Mouse (Mus musculus): Measurements from ENCODE around the gene Gli2. TPM values are rescaled to one million over a fixed set of nuclear protein-coding genes. Genes with fewer than 3 reads are reported as not detected.

The Gli2 gene
- polyA plus RNA-seq, 1 experiment from 2014 or later, result 3.1 TPM

- H3K4me2 ChIP-seq, result no peak overlapping the region
- no peak overlapping the region for H3K9ac ChIP-seq
- no peak for ATAC-seq (ENCODE audit: extremely low read depth, insufficient number of reproducible peaks, low FRiP score, low TSS enrichment)
- H3K4me3 ChIP-seq, result no peak overlapping the region
- H3K4me1 ChIP-seq, result peaks cover 16% of the 10 kb centered on the region
- no peak overlapping the region for H3K27ac ChIP-seq (replicated peaks)
- 0 out of 2 replicates have a peak, but pooled peaks cover 3% of the 10 kb centered on the region for H3K9me3 ChIP-seq
- 85% methylated on average over 11 of the region's 11 CpGs for WGBS
- H3K36me3 ChIP-seq, result no peaks in the 10 kb centered on the region
- no peaks in the 10 kb centered on the region; the same call in 1 of the 2 replicates for H3K27me3 ChIP-seq (replicated peaks)
These were observed 226.8 kb downstream of the Gli2 start for GRCm38 (mm10) chr1:118826614-118827013.

- Histone ChIP-seq H3K27ac (replicated peaks) (peak overlapping the region; percentile 46), H3K9ac (no peak overlapping the region), H3K4me2 (peak overlapping the region; percentile 31), H3K4me3 (no peak overlapping the region), H3K27me3 (replicated peaks) (no peaks in the 10 kb centered on the region; the same call in 1 of the 2 replicates), H3K36me3 (no peaks in the 10 kb centered on the region), H3K9me3 (0 out of 2 replicates have a peak, but pooled peaks cover 3% of the 10 kb centered on the region), H3K4me1 (peaks cover 13% of the 10 kb centered on the region)
- peak; percentile 56; the same call in 1 of the 2 replicates for ATAC-seq (ENCODE audit: extremely low read depth, insufficient number of reproducible peaks, low FRiP score, low TSS enrichment)
- WGBS, result 55% methylated on average over 31 of the region's 31 CpGs
These were observed 227.8 kb downstream of the Gli2 start for GRCm38 (mm10) chr1:118825467-118826219.

GRCm38 (mm10) chr1:118825035-118825434 is 228.4 kb downstream of the Gli2 start:
- no peaks in the 10 kb centered on the region; the same call in 1 of the 2 replicates for H3K27me3 ChIP-seq (replicated peaks)
- H3K9ac ChIP-seq, result no peak overlapping the region
- no peak overlapping the region for H3K4me2 ChIP-seq
- H3K4me3 ChIP-seq, result no peak overlapping the region
- WGBS, result 78% methylated on average over 3 of the region's 3 CpGs
- H3K9me3 ChIP-seq, result 0 out of 2 replicates have a peak, but pooled peaks cover 3% of the 10 kb centered on the region
- peak overlapping the region; percentile 26; the same call in 1 of the 2 replicates for H3K27ac ChIP-seq (replicated peaks)
- H3K36me3 ChIP-seq, result no peaks in the 10 kb centered on the region
- ATAC-seq (ENCODE audit: extremely low read depth, insufficient number of reproducible peaks, low FRiP score, low TSS enrichment), result no peak
- H3K4me1 ChIP-seq, result peaks cover 10% of the 10 kb centered on the region

- no peaks in the 10 kb centered on the region; the same call in 1 of the 2 replicates for H3K27me3 ChIP-seq (replicated peaks)
- 90% methylated on average over 2 of the region's 2 CpGs for WGBS
- no peak for ATAC-seq (ENCODE audit: extremely low read depth, insufficient number of reproducible peaks, low FRiP score, low TSS enrichment)
- no peak overlapping the region for H3K4me2 ChIP-seq
- H3K27ac ChIP-seq (replicated peaks), result no peak overlapping the region
- H3K9ac ChIP-seq, result no peak overlapping the region
- no peaks in the 10 kb centered on the region for H3K36me3 ChIP-seq
- no peak overlapping the region for H3K4me3 ChIP-seq
- H3K4me1 ChIP-seq, result peaks cover 10% of the 10 kb centered on the region
- H3K9me3 ChIP-seq, result 0 out of 2 replicates have a peak, but pooled peaks cover 12% of the 10 kb centered on the region
These were observed 231.2 kb downstream of the Gli2 start for GRCm38 (mm10) chr1:118822258-118822657.

GRCm38 (mm10) chr1:118815015-118815414 is 238.4 kb downstream of the Gli2 start:
- no peak for ATAC-seq (ENCODE audit: extremely low read depth, insufficient number of reproducible peaks, low FRiP score, low TSS enrichment)
- 0 out of 2 replicates have a peak, but pooled peaks cover 9% of the 10 kb centered on the region for H3K9me3 ChIP-seq
- no peaks in the 10 kb centered on the region for H3K4me1 ChIP-seq
- H3K4me2 ChIP-seq, result no peak overlapping the region
- H3K9ac ChIP-seq, result no peak overlapping the region
- 86% methylated on average over 2 of the region's 2 CpGs for WGBS
- no peak overlapping the region for H3K27ac ChIP-seq (replicated peaks)
- H3K4me3 ChIP-seq, result no peak overlapping the region
- H3K36me3 ChIP-seq, result no peaks in the 10 kb centered on the region
- H3K27me3 ChIP-seq (replicated peaks), result peaks cover 2% of the 10 kb centered on the region; the same call in 1 of the 2 replicates

GRCm38 (mm10) chr1:118810336-118810735 is 243.1 kb downstream of the Gli2 start:
- Histone ChIP-seq H3K4me3 (no peak overlapping the region), H3K27ac (replicated peaks) (no peak overlapping the region), H3K9ac (no peak overlapping the region), H3K4me1 (no peaks in the 10 kb centered on the region), H3K36me3 (no peaks in the 10 kb centered on the region), H3K27me3 (replicated peaks) (0 out of 2 replicates have a peak, but pooled peaks cover 3% of the 10 kb centered on the region), H3K4me2 (no peak overlapping the region), H3K9me3 (no peaks in the 10 kb centered on the region)
- 72% methylated on average over 4 of the region's 4 CpGs for WGBS
- ATAC-seq (ENCODE audit: extremely low read depth, insufficient number of reproducible peaks, low FRiP score, low TSS enrichment), result no peak

GRCm38 (mm10) chr1:118806727-118807126 is 246.7 kb downstream of the Gli2 start:
- Histone ChIP-seq H3K36me3 (no peaks in the 10 kb centered on the region), H3K9ac (no peak overlapping the region), H3K9me3 (no peaks in the 10 kb centered on the region), H3K4me1 (peaks cover 9% of the 10 kb centered on the region), H3K27ac (replicated peaks) (no peak overlapping the region), H3K27me3 (replicated peaks) (0 out of 2 replicates have a peak, but pooled peaks cover 3% of the 10 kb centered on the region), H3K4me3 (no peak overlapping the region), H3K4me2 (no peak overlapping the region)
- 91% methylated on average over 3 of the region's 3 CpGs for WGBS
- no peak for ATAC-seq (ENCODE audit: extremely low read depth, insufficient number of reproducible peaks, low FRiP score, low TSS enrichment)

- Histone ChIP-seq H3K36me3 (no peaks in the 10 kb centered on the region), H3K4me3 (no peak overlapping the region), H3K9me3 (peaks cover 3% of the 10 kb centered on the region), H3K27me3 (replicated peaks) (no peaks in the 10 kb centered on the region), H3K9ac (no peak overlapping the region), H3K4me2 (no peak overlapping the region), H3K27ac (replicated peaks) (no peak overlapping the region), H3K4me1 (peaks cover 14% of the 10 kb centered on the region)
- WGBS, result 75% methylated on average over 5 of the region's 5 CpGs
- no peak for ATAC-seq (ENCODE audit: extremely low read depth, insufficient number of reproducible peaks, low FRiP score, low TSS enrichment)
These were observed 251.3 kb downstream of the Gli2 start for GRCm38 (mm10) chr1:118802166-118802565.

GRCm38 (mm10) chr1:118799322-118800116 is 253.9 kb downstream of the Gli2 start:
- H3K4me3 ChIP-seq, result no peak overlapping the region
- 72% methylated on average over 7 of the region's 7 CpGs for WGBS
- peaks cover 22% of the 10 kb centered on the region for H3K4me1 ChIP-seq
- H3K27ac ChIP-seq (replicated peaks), result no peak overlapping the region
- H3K36me3 ChIP-seq, result no peaks in the 10 kb centered on the region
- no peak overlapping the region for H3K9ac ChIP-seq
- H3K9me3 ChIP-seq, result peaks cover 8% of the 10 kb centered on the region
- ATAC-seq (ENCODE audit: extremely low read depth, insufficient number of reproducible peaks, low FRiP score, low TSS enrichment), result no peak
- no peak overlapping the region for H3K4me2 ChIP-seq
- no peaks in the 10 kb centered on the region for H3K27me3 ChIP-seq (replicated peaks)

GRCm38 (mm10) chr1:118795415-118796167 is 257.8 kb downstream of the Gli2 start:
- 32% methylated on average over 18 of the region's 18 CpGs for WGBS
- Histone ChIP-seq H3K9me3 (peaks cover 8% of the 10 kb centered on the region), H3K27ac (replicated peaks) (no peak overlapping the region), H3K4me3 (no peak overlapping the region), H3K4me2 (peak overlapping the region; percentile 7; the same call in 1 of the 2 replicates), H3K27me3 (replicated peaks) (peaks cover 6% of the 10 kb centered on the region; the same call in 1 of the 2 replicates), H3K4me1 (peaks cover 11% of the 10 kb centered on the region), H3K36me3 (no peaks in the 10 kb centered on the region), H3K9ac (no peak overlapping the region)
- peak; percentile 38; the same call in 1 of the 2 replicates for ATAC-seq (ENCODE audit: extremely low read depth, insufficient number of reproducible peaks, low FRiP score, low TSS enrichment)
